15 mouse cellular contexts compared by ENCODE assay signal in the genomic region with DNA sequence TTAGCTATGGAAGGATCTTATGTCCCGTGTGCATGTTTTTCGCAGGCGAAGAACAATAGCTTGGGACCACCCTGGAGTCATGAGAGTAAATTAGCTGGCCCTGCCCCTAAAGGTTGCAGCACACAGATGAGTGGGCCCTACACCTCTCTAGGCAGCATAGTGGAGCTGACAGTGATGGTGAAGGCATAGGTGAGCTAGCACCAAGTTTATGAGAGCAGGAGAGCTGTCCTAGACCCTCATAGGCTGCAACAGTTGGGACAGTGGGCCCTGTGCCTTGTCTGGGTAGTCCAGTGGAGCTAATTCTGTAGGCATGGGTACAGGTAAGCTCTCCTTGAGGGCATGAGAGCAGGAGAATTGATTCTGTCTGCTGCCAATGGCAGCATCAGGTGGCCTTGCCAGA.
"Had no signal": no experiment of that assay in that cellular context is flagged by ENCODE, and none has a peak within 500 bp of the region (broad histone marks: within the 10 kb centered on the region; RNA-seq: fewer than 3 reads in every experiment).

No protein-coding gene starts in this region.

- H3K9me3 ChIP-seq: limb, embryonic 15.5 days; liver, embryonic 12.5 days; midbrain, embryonic 12.5 days; stomach, embryonic 15.5 days had no signal

- H3K9ac ChIP-seq: limb, embryonic 15.5 days; liver, embryonic 12.5 days; lung, embryonic 14.5 days; midbrain, embryonic 12.5 days; stomach, embryonic 15.5 days had no signal

- H3K27ac ChIP-seq: kidney, postnatal 0 days; limb, embryonic 15.5 days; liver, embryonic 12.5 days; midbrain, embryonic 12.5 days; stomach, embryonic 15.5 days had no signal

- ATAC-seq: liver, embryonic 12.5 days had no signal

- H3K36me3 ChIP-seq: limb, embryonic 15.5 days; liver, embryonic 12.5 days; midbrain, embryonic 12.5 days; stomach, embryonic 15.5 days had no signal

- H3K4me2 ChIP-seq: limb, embryonic 15.5 days; liver, embryonic 12.5 days; lung, embryonic 14.5 days; midbrain, embryonic 12.5 days; stomach, embryonic 15.5 days had no signal

- H3K4me1 ChIP-seq: limb, embryonic 15.5 days; liver, embryonic 12.5 days; midbrain, embryonic 12.5 days; stomach, embryonic 15.5 days had no signal

- DNase-seq: kidney, adult 11 months; kidney, adult 9 months; kidney, postnatal 36 days; layer of hippocampus, adult 9-11 months; layer of hippocampus, postnatal 36 days; lung, embryonic 14.5 days; lung, postnatal 36 days; right cerebral cortex, postnatal 14 days; thymus, adult 2 months; thymus, postnatal 25 days had no signal

- H3K27me3 ChIP-seq: limb, embryonic 15.5 days; liver, embryonic 12.5 days; midbrain, embryonic 12.5 days; stomach, embryonic 15.5 days had no signal

- H3K4me3 ChIP-seq: limb, embryonic 15.5 days; liver, embryonic 12.5 days; midbrain, embryonic 12.5 days; stomach, embryonic 15.5 days had no signal
